Mouse (Mus musculus) lung, embryonic 14.5 days (tissue): ENCODE data around the gene Ermap. TPM values are rescaled to one million over a fixed set of nuclear protein-coding genes. Genes with fewer than 3 reads are reported as not detected.

ENCODE experiments used
- ATAC-seq: fragments of 200-750 bp; cut with Nextera tagmentation; 2 replicates; pipeline ENCODE4 v1.8.0; 2017; ENCODE audit warnings: mild to moderate bottlenecking, moderate TSS enrichment, moderate library complexity; ENCODE audit not compliant: insufficient read depth
- DNase-seq: peaks from one replicate; pipeline ENCODE4 v3.0.0-alpha.2; 2015
- H3K27ac ChIP-seq: fragments of 300-500 bp; sonication (generic); 2 replicates; pipeline ENCODE4 v1.5.1; 2014; ENCODE audit warnings: low read depth, mild to moderate bottlenecking, moderate library complexity
- H3K27me3 ChIP-seq: fragments of 300-500 bp; sonication (generic); 2 replicates; pipeline ENCODE4 v1.6.1; 2014; ENCODE audit warnings: low read length, control low read depth; ENCODE audit not compliant: insufficient read depth
- H3K36me3 ChIP-seq: fragments of 300-500 bp; sonication (generic); 2 replicates; pipeline ENCODE4 v1.6.1; 2014; ENCODE audit warnings: control low read depth; ENCODE audit not compliant: insufficient read depth
- H3K4me1 ChIP-seq: fragments of 300-500 bp; sonication (generic); 2 replicates; pipeline ENCODE4 v1.6.1; 2014; ENCODE audit warnings: antibody characterized with exemption, control low read depth; ENCODE audit not compliant: insufficient read depth
- H3K4me2 ChIP-seq: fragments of 300-500 bp; sonication (generic); 2 replicates; pipeline ENCODE4 v1.6.1; 2014; ENCODE audit warnings: mild to moderate bottlenecking
- H3K4me3 ChIP-seq: fragments of 300-500 bp; sonication (generic); 2 replicates; pipeline ENCODE4 v1.5.1; 2014; ENCODE audit warnings: low read depth, low read length
- H3K9ac ChIP-seq: fragments of 300-500 bp; sonication (generic); 2 replicates; pipeline ENCODE4 v1.6.1; 2014
- H3K9me3 ChIP-seq: fragments of 300-500 bp; sonication (generic); 2 replicates; pipeline ENCODE4 v1.6.1; 2016; ENCODE audit warnings: low read depth, low read length, control low read depth
- CTCF ChIP-seq: IDR thresholded peaks from 2 replicates; pipeline ENCODE4 v1.5.1; 2016; ENCODE audit warnings: antibody characterized with exemption, low read depth
- WGBS: fragments of 180-500 bp; shearing (Covaris S2); extraction: QIAGEN DNeasy Blood & Tissue Kit; methylation state at CpG from one replicate; pipeline ENCODE4 v1.1.7; 2014; 5-methylcytosine and 5-hydroxymethylcytosine counted together
- polyA plus RNA-seq: library from polyadenylated mRNA; unstranded; fragments of >200 nt; fragmentation: Nextera tagmentation; extraction: Ambion mirVana; gene quantifications from 2 replicates; pipeline ENCODE4 v1.2.1, GENCODE M21; 2014

The Ermap gene
- polyA plus RNA-seq, 1 experiment from 2014 or later, result 0.79 TPM

DNA sequence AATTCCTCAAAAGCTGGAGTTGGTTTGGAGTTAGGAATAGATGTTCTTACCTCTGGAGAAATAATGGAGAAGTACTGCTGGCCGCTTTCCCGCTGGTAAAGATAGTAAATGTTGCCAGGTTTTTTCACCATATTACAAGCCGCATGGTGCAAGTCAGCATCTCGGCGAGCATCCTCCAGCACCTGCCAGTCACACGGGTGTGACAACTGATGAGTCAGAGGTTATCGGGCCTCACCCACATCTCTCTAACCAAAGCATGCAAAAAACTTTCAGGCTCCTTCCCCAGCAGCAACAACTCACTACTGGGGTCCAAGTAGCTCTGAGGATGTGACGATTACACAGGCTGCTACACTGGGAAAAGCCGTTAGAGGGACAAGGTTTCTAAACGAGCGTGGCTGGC lies 36.9 kb upstream of the Ermap start:
- H3K27me3 ChIP-seq, result no peaks in the 10 kb centered on the region
- WGBS, result 90% methylated on average over 11 of the region's 11 CpGs
- peaks cover 52% of the 10 kb centered on the region for H3K36me3 ChIP-seq

GRCm38 (mm10) chr4:119225719-119226118 lies 35.9 kb upstream of the Ermap start:
- Histone ChIP-seq H3K9ac (no peak overlapping the region), H3K27ac (no peak overlapping the region), H3K27me3 (no peaks in the 10 kb centered on the region), H3K36me3 (peaks cover 52% of the 10 kb centered on the region), H3K4me3 (no peak overlapping the region), H3K4me1 (no peaks in the 10 kb centered on the region), H3K4me2 (no peak overlapping the region), H3K9me3 (no peaks in the 10 kb centered on the region)
- no peak for DNase-seq
- WGBS, result 89% methylated on average over 9 of the region's 9 CpGs
- ATAC-seq, result no peak
- TF ChIP-seq CTCF, result no peak

More for the DNA sequence above, 36.9 kb upstream of the Ermap start:
- Histone ChIP-seq H3K27ac (no peak overlapping the region), H3K4me2 (no peak overlapping the region), H3K4me1 (0 out of 2 replicates have a peak, but pooled peaks cover 3% of the 10 kb centered on the region), H3K9me3 (no peaks in the 10 kb centered on the region), H3K9ac (no peak overlapping the region), H3K4me3 (no peak overlapping the region)
- DNase-seq (no peak), ATAC-seq (no peak)
- TF ChIP-seq CTCF, result no peak

DNA sequence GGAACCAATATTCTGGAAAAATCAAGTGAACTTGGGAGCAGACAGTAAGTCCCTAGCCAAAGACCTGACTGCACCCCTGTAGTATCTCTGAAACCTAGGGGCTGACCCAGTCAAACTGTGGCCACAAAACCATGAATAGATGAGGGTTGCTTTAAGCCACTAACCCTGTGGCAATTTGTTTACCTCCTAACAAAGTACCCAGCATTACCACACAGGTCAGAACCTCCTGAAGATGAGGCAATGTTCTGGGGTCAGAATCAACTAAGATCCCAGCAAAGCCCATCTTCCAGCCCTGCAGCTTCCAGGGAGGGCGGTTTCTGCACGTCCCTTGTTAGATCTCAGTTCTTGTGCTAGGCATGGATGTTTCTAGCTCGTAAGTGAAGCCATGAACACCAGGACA lies 34.7 kb upstream of the Ermap start:
- Histone ChIP-seq H3K9ac (no peak overlapping the region), H3K9me3 (no peaks in the 10 kb centered on the region), H3K4me1 (no peaks in the 10 kb centered on the region), H3K36me3 (peaks cover 52% of the 10 kb centered on the region), H3K27me3 (no peaks in the 10 kb centered on the region), H3K4me3 (no peak overlapping the region), H3K4me2 (no peak overlapping the region), H3K27ac (no peak overlapping the region)
- no peak for DNase-seq
- ATAC-seq, result no peak
- WGBS, result 93% methylated on average over 3 of the region's 3 CpGs
- TF ChIP-seq CTCF, result no peak

DNA sequence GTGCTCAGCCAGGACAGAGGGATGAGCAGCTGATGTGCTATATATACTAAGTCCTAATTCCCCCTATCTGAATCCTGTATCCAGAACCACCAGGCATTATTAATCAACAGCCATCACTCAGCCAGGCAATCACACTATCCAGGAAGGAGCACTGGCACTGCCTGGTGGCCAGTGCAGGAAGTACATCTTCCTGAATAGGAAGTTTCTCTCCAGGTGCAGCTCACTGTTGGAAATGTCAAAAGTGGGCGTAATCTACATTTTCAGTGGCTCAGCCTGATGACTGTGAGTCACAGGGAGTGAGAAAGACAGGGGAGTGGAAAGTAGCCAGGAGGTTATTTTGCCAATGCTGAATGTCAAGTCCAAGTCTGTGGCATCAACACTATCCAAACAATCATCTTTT lies 33.9 kb upstream of the Ermap start:
- DNase-seq, result peak; percentile 37
- H3K27me3 ChIP-seq, result no peaks in the 10 kb centered on the region
- peaks cover 52% of the 10 kb centered on the region for H3K36me3 ChIP-seq
- no peak overlapping the region for H3K9ac ChIP-seq
- H3K4me2 ChIP-seq, result no peak overlapping the region
- no peak for ATAC-seq
- H3K9me3 ChIP-seq, result no peaks in the 10 kb centered on the region
- 90% methylated on average over 1 of the region's 1 CpGs for WGBS
- no peak overlapping the region for H3K27ac ChIP-seq
- peak; percentile 77 for TF ChIP-seq CTCF
- no peak overlapping the region for H3K4me3 ChIP-seq
- no peaks in the 10 kb centered on the region for H3K4me1 ChIP-seq

DNA sequence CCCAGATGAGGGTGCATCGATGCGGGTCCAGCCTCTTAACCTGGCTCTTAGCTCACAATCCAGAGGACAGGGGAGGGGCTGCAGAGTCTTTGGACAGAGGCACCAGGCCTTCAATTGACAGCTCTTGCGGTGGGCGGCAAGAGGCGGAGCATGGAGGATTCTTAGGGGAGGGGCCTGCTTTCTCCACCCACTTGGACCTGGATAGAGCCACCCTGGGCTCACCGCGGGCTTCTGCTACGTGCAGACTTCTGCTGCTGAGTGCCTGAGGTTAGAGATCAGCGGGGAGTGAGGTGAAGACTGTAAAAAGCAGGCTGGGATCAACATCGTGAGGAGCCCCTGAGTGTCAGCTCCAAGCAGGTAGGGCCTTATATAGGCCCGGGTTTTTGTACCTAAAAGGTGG lies 28.4 kb upstream of the Ermap start, which contains the start of gene Tmem269:
Gene Tmem269 (minus strand): TSS at position 49 of the 400 bp plus-strand sequence.
- no peak for TF ChIP-seq CTCF
- no peak within 1 kb of the TSS for H3K27ac ChIP-seq
- peak; percentile 32; the same call in 1 of the 2 replicates for ATAC-seq
- H3K4me3 ChIP-seq, result no peak within 1 kb of the TSS
- WGBS, result 10% methylated on average over 11 of the region's 11 CpGs
- H3K9ac ChIP-seq, result no peak within 1 kb of the TSS
- H3K36me3 ChIP-seq, result peaks cover 3% of the 10 kb centered on the region
- H3K4me2 ChIP-seq, result no peak within 1 kb of the TSS
- no peaks in the 10 kb centered on the region for H3K27me3 ChIP-seq
- H3K4me1 ChIP-seq, result no peaks in the 10 kb centered on the region
- DNase-seq, result peak; percentile 36
- H3K9me3 ChIP-seq, result no peaks in the 10 kb centered on the region

- ATAC-seq (peak; percentile 43; the same call in 1 of the 2 replicates), DNase-seq (peak; percentile 49)
- no peak overlapping the region for H3K9ac ChIP-seq
- H3K4me1 ChIP-seq, result no peaks in the 10 kb centered on the region
- H3K36me3 ChIP-seq, result no peaks in the 10 kb centered on the region
- no peak overlapping the region for H3K27ac ChIP-seq
- no peaks in the 10 kb centered on the region for H3K27me3 ChIP-seq
- no peak overlapping the region for H3K4me3 ChIP-seq
- WGBS, result 64% methylated on average over 8 of the region's 8 CpGs
- H3K4me2 ChIP-seq, result no peak overlapping the region
- TF ChIP-seq CTCF, result no peak
- no peaks in the 10 kb centered on the region for H3K9me3 ChIP-seq
Observed at GRCm38 (mm10) chr4:119216667-119217066, 26.9 kb upstream of the Ermap start.

DNA sequence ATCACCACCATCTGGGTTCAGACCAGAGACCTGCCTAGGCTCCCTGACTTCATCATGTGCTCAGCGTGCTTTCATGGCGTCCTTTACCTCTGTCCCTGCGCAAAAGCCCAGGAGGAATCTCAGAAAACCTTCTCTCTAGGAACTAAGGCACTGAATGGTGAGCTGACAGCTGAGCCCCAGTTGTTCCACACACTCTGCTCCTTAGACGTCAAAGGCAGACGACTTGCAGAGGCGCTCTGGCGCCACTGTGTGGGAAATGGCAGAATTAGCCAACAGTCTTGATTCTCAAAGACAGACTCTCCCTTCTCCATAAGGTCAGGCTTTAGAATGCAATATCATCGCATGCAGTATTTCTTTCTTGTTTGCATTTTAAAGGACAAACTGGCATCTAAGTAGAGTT lies 14.9 kb upstream of the Ermap start:
- Histone ChIP-seq H3K27ac (no peak overlapping the region), H3K9ac (no peak overlapping the region), H3K4me1 (no peaks in the 10 kb centered on the region), H3K4me2 (no peak overlapping the region), H3K4me3 (no peak overlapping the region), H3K27me3 (no peaks in the 10 kb centered on the region), H3K9me3 (no peaks in the 10 kb centered on the region), H3K36me3 (peaks cover 13% of the 10 kb centered on the region)
- TF ChIP-seq CTCF, result peak; percentile 88
- DNase-seq, result peak; percentile 90
- 13% methylated on average over 8 of the region's 8 CpGs for WGBS
- peak; percentile 65; the same call in 1 of the 2 replicates for ATAC-seq

DNA sequence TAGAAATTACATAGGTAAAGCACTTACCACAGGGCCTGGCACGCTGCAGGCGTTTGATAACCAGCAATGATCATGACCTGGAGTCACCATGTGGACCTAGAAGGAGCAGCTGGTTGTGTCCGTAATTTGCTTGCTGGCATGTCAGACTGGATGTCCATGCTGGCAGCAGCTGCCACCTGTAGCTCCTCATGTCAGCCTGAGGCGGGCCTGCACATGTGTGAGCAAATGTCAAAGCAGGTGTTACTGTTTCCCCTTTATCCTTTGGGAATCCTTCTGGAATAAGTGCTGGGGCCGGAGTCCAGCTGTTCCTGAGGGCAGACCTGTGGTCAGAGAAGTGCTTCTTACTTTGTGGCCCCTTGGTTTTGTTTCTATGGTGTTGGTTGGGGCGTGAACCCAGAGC lies 8.3 kb upstream of the Ermap start:
- H3K27ac ChIP-seq, result no peak overlapping the region
- no peaks in the 10 kb centered on the region for H3K9me3 ChIP-seq
- DNase-seq, result no peak
- H3K4me1 ChIP-seq, result peaks cover 5% of the 10 kb centered on the region
- TF ChIP-seq CTCF, result no peak
- no peak for ATAC-seq
- no peak overlapping the region for H3K4me3 ChIP-seq
- H3K4me2 ChIP-seq, result no peak overlapping the region
- WGBS, result 86% methylated on average over 6 of the region's 6 CpGs
- H3K36me3 ChIP-seq, result peaks cover 20% of the 10 kb centered on the region
- H3K27me3 ChIP-seq, result no peaks in the 10 kb centered on the region
- H3K9ac ChIP-seq, result no peak overlapping the region
